Mouse (Mus musculus): ENCODE data around the gene Pde2a. TPM values are rescaled to one million over a fixed set of nuclear protein-coding genes. Genes with fewer than 3 reads are reported as not detected.

The Pde2a gene
- total RNA-seq, 2 experiments from 2014 or later: 163 to 207 TPM

DNA sequence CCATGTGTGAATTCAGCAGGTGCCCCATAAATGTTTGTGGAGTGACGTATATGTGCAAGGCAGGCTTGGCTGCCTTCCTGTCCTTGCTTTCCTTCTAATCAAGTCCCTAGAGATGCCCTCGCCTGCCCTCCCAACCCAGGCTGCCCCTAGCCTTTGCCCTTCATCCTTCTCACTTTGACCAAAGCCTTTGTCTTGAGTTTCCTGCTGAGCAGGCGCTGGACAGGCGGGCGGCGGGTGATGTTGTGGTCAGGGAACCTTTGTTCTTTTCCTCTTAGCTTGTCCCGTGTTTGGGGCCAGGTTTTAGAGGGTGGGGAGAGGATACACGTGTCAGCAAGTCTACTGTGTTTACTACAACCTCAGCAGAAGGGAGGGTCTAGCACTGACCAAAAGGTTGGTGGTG is 32.2 kb downstream of the Pde2a start:
- peak; percentile 62 to 76 for DNase-seq

DNA sequence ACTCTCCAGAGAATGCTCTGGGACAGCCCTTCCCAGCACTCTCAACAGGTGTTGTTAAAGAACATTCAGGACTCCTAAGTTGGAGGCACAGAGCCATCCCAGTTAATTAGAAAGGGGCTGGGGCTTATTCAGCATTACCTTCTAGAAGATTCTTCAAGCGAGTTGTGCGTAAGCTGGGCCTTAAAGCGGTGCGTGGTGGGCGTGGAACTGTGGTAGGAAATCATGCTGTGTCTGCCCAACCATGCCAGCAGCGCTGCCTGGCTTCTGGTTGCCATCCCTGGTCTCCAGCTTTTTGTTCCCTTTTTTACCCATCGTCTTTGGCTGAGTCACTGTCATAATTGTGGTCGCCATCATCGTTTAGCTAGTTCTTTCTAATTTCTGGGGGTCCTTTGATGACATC is 33.0 kb downstream of the Pde2a start:
- peak in 1 of 2 experiments; percentile 9 for DNase-seq

DNA sequence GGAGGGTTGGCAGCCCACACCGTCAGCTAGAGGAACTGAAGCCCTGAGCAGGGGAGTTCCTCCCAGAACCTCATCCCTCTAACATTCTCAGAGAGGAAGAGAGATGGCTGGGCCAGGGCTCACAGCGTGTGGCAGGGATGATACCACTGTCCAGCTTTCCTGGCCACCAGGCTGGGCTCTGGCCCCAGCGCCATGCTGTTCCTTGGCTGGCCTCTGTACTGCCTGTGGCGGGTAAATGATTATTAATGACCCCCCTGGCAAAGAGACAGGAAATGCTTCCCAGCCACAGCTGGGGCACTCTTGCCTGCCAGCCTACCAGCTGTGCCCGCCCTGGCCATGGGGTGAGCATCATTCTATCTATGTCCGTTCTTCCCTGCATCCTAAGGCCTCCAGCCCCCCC is 33.6 kb downstream of the Pde2a start:
- peak in 1 of 2 experiments; percentile 41 for DNase-seq

DNA sequence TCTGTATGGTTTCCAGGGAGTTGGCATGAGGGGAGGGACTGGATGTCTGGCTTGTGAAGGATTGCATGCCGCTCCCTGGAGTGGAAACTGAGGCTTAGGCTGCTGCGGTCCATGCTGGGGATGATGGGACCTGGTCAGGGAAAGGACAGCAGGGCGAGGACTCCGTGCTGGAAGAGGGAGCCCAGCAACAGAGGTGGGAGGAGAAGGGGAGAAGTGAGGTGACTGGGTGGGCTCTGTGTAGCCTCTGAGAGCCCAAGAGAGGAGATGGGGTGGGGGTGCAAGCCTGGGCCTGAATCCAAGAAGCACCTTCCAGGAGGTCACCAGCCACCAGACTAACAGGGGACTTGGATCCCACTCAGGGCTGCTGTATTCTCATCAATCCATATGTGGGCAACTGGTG is 34.8 kb downstream of the Pde2a start:
- peak in 1 of 2 experiments; percentile 3 for DNase-seq

DNA sequence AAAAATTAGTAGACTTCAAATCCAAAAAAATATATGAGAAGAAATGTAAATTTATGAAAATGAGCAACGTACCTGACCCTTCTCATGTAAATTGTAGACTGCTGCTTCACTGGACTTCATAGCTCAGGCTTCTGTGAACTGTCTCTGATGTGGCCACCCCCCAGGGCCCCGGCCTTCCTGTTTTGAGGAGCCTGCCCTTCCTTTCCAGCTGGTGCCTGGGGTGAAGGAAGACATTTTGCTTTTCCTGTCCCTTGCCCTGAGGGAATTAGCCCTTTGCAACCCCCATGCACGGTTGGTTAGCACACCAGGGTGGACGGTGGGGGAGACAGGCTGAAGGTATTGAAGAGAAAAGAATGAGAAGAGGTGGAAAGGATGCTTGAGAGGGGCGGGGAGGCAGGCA is 35.3 kb downstream of the Pde2a start:
- peak in 1 of 2 experiments; percentile 54 for DNase-seq

DNA sequence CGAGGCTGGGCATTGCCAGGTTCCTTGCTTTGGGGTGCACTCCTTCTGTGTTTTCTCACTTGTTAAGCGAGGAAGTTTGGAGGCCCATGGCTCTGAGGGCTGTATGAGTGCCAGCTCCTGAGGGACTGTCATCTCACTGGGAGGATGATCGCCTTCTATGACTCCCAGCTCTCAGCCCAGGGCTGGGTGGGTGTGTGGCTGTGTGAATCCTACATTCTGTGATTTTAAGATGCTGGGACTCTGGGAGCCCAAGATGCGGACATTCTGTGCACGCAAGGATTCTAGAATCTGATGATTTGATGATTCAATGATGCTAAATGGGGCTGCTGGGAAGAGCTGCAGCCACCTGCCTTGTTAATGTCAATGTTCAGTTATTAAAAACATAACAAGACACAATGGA is 35.8 kb downstream of the Pde2a start:
- DNase-seq: peak in 1 of 2 experiments; percentile 3

DNA sequence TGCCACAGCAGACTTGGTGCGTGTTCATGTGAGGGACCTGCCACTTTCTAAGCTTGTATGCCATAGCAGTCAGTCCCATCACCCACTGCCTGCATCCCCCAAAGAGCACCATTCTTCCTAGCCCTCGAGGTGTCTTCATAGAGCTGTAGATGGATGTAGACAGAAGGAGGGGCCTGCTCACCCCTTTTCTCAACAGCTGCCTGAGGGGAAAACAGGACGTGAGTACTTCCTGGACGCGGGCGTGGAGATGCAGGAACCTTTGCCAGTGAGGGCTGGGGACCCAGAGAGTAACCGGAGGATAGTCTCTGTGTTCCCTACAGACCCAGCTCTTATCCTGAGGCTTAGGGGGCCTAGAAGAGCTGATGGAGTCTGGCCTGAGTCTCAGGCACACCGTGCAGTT is 36.3 kb downstream of the Pde2a start:
- DNase-seq: peak in 1 of 2 experiments; percentile 39

DNA sequence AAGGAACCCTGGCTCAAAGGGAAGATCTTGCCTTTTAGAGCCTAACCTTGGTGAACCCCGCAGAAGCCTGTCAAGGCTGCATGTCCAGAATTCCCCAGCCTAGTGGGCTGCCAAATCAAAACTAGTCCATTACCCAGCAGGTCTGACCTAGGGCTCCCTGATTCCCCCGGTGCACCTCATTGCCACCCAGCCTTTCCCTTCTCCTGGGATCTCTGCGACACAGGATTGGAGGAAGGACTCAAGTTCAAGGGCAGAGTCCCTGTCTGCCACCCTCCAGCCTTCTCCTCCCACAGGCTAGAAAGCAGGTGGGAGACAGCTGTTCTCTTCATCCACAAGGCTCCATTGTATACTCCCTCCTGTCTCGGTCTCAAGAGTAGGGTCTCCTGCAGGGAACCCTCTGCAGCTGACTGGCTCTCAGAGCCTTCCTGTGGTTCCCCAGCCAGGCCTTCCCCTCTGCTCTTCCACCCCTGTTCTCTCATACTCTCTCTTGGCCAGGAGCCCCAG is 36.8 kb downstream of the Pde2a start:
- DNase-seq: peak in 1 of 2 experiments; percentile 20

DNA sequence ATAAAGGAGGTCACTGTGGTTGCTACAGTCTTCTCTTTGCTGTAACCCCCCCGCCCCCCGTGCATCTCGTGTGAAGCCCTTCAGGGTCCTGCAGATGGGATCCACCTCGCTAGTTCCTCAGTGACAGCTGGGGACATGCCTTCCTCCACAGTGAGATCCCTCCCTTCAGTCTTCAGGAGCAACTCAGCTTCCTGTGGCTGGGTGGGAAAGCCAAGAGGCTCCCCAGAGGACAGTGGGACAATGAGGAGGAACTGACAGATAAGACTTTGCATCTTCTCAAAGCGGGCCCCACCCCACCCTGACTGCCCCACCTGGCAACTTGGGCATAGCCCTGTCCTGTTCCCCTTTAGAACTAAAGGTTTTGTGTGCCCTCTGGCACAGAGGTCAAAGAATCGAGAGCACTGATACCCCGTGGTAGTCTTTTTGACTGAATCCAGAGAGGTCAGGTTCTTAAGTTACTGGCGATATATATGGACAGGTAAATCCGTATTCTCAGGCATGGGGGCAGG is 37.9 kb downstream of the Pde2a start:
- peak in 1 of 2 experiments; percentile 21 for DNase-seq

DNA sequence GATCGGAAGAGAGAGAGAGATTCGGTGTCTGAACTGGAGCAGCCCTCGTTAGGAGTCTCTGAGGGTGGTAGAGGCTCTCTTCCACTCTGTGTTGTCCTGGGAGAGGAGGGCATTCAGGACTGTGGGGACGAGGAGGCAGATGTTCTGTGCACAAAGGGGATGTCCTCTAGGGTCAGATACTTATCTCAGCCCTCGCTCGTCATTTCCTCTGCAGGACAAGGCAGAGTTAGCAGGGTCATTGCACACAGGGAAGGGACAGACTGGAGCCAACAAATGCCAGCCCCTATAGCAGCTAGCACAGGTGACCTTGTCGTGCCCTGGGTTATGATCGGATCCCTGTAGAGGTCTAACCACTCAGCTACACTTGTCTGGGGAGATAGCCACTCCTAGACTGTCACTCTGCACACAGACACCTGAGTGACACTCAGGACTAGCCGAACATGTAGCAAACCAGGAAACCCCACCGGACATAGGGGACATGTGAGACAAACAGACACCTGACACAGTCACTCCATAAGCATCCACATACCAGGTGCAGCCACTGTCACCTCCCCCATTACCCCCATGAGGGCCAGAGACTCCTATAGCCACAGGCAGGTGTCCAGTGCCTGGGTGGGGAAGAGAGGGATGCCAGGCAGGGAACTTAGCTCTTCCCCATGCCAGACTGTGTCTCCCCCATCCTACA is 38.6 kb downstream of the Pde2a start:
- DNase-seq: peak in 1 of 2 experiments; percentile 39

DNA sequence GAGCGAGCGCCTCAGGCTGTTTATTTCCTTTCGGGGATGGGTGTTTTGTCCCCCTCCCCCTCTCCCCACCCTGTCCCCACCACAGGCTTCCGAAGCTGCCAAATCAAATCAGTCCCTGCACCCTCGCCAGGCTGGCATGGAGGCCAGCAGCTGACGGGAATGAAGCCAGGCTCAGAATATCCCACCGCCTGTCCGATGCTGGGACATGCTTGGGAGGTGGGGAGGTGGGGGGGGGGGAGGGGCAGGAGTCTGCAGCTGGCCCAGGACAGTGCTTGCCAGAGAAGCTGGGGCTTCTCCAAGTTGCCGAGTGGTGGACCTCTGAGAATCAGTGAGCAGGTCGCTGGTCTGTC is 39.1 kb downstream of the Pde2a start:
- peak in 1 of 2 experiments; percentile 14 for DNase-seq

DNA sequence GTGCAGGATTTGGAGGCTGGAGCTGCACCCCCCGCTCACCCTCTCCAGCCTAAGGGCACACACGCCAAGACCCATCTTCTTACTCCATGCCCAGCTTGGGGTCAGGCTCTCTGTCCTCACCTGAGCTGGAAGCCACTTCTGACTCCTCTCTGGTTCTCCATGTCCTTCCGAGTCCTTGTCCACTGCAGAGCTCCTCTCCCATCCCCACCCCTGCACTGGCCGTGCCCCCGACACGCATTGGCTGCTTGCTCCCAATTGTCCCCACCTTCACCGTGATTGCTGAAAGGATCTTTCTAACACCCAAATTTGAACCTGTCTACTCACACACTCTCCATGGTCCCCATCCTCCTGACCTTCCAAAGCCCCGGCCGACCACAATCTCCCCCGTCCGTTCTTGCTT is 40.1 kb downstream of the Pde2a start:
- peak in 1 of 2 experiments; percentile 1 for DNase-seq

DNA sequence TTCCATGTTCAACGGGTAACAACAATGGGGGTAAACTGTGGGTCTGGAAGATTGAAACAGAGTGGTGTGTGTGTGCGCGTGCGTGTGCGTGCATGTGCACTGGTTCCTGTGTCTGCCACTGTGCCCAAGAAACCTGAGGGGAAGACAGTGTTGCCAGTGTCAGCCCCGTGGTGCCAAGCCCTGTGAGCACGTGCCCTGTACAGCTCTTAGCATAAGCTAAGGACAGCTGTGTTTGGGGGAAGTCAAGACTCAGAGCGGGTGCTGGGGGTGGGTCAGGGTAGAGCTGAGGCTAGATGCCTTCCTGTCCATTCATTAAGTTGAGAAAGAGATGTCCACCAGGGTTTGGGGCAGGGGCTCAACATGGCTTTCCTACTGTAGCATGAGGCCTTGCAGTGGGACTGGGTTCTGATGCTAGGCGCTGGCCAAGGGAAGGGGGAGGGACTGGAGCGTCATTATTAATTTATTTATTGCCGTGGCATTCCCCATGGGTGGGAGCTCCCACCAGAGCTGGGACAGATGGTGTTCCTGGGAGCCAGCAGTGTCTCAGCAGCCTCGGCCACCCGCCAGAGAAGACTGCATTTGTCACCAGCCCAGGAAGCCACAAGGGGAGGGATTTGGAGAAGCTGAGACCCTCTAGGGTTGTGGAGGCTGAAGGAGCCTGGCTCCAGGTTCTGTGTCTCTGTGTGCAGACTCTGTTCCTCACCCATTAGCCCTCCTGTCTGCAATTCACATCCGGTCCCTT is 41.0 kb downstream of the Pde2a start:
- DNase-seq: peak in 1 of 2 experiments; percentile 19

DNA sequence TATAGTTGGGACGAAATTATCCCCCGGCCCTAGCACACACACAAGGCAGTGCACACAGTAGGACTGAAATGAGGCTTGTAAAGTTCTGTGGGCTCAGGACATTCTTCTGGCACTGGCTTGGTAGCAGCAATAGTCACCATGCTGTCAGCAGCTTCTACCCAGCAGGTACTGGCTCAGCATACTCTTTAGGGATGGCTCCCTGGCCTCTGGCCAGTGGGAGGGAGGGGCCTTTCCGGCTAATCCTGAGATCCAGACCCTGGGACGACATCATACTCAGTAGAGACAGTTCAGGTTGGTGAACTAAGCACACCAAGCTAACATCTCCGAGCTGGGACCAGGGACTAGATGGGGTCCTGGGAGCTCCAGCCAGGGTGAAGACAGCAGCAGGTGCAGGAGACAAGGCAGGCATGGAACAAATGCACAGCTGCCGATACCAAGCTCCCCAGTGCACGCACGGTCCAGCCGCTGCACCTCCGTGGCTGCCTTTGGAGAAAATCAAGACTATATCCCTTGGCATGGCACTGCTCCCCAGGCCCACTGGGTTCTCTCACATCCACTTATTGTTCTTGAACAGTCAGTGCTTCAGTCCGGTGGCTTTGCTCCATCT is 42.3 kb downstream of the Pde2a start:
- peak in 1 of 2 experiments; percentile 25 for DNase-seq

DNA sequence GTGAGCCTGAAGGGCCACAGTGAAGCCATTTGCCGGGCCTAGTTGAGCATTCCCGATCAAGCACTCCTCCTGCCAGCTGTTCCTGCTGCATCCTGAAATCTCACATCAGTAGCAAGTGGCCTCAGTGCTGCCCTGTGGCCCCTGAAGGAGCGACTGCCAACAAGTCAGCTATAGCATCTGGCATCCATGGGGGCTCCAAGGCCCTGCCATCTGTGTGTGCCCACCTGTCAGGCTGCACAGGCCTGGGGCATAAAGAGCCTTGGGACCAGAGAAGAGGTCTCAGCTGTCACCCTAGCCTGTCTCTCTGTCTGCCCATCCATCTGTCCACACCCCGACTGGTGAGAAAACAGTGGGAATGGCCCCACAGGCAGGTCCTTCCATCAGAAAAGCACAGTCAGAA is 43.4 kb downstream of the Pde2a start:
- peak in 1 of 2 experiments; percentile 4 for DNase-seq

DNA sequence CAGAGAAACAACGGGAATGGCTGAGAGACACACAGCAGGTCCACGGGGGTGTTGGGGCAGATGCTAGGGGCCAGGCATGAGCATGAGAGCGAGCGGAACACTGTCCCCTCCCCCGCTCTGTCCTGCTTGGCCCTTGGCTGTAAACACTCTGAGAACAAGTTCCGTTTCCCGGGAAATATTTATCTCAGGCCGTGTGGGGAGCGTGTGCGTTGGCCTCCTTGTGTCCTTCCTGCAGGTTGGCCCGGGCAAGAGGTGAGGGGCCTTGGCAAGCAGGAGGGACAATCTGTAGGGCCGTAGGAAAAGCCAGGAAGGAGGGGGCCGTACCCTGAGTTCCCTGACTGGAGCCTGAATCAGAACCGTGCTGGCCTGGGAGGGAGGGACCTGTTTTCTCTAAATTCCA is 43.9 kb downstream of the Pde2a start:
- DNase-seq: peak; percentile 65 to 84

DNA sequence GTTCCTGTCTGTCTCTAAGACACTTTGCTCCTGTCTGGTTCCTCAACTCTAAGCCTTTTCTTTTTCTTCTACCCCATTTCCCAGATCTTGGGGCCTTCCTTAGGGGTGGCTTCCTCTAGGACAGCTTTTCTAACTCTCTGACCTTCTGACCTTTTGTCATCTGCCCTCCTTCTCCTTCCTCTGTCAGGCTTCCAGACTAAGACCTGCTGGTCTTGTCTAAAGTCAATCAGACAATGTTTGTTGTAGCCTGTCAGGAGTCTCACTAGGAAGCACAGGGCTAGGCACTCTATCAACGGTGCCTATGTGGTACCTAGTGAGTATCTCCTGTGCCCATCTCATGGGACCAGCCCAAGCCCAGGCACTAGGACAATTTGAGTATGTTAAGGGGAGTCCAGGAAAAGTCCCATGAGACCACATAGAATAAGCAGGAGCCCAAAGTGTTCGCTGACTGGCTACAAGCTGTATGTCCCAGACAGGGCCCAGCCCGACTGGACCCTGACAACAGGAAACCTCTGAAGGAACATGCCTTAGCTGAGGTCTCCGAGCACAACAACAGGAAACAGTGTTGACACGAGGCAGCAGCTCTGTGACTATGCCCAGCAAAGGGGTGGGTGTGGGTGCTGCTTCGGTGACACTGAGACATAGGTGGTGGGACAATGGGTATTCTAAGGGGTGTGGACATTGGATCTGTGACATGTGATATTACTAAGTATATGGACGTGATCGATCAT is 44.5 kb downstream of the Pde2a start:
- peak in 1 of 2 experiments; percentile 52 for DNase-seq

DNA sequence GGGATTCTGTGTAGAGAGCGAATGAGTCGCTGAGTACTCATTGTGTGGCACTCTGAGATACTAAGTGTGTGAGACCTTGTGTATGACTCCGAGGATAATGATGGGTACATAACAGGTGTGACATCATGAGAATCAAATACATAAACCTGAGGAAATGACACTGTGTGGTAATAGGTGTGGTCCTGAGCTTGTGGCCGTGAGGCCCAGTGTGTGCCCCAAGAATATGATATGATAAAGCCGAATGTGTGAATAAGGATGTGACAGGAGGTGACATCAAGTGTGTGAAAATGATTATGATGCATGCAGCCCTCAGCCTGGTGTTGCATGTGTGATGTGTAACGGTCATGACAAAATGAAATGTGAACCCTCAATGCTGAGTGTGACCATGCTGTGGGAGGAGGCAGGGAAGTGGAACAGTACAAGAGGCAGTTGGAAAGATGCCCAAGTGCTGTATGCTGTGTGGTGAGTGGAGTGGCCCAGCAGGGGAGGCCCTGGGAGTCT is 45.1 kb downstream of the Pde2a start:
- peak in 1 of 2 experiments; percentile 62 for DNase-seq

DNA sequence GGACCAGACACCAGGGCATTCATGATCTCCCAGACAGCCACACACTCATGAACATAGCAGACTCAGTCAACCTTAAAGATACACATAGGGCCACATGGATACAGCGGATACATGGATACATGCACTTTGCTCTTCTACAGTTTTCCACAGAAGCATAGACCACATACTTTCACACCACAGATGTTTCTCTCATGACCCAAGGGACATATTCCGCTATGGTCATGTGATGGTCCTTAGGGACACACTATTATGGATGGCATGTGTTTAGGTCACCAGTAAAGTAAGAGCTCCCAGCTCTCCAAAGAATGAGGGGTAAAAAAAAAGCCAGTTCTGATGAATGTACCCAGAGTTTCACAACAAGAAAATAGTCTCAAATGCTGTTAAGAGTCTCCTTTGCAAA is 49.9 kb downstream of the Pde2a start:
- DNase-seq: no peak

DNA sequence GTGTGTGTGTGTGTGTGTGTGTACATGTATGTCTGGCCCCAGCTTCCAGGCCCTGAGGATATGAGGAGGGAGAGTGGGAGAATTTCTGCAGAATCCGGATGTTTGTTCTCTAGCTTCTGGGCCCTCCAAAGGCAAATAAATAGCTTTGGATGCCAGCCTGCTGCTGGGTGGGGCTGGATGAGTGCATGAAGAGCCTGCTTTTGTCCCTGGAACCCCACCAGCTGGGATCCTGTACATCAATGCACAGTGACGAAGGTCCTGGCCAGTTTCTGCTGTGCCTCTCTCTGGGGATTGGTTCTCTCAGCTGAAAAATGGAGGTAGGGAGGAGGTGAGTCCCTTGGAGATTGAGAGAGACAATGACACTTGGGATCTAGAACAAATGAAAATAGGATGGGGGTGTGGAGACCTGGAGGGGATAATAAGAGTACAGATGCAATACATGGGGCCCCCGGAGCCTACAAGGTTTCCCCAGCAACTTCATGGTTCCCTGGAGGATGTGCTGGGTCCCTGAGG is 50.5 kb downstream of the Pde2a start:
- DNase-seq: no peak

Measured in adrenal gland, postnatal 36 days (tissue).